Mouse (Mus musculus) spleen, embryonic (tissue): ENCODE results near the gene Hgfac.

ENCODE experiments used
- CTCF ChIA-PET: fragments of 350-600 bp; sonication (Branson Sonifier 250); formaldehyde crosslinking; loops from one replicate; lab custom pipeline; 2022; lab: Charles Lee

Hgfac gene

GRCm38 (mm10) chr5:35037438-35037837 lies 3.9 kb upstream of the Hgfac start:
- CTCF ChIA-PET, result no interaction called here

DNA sequence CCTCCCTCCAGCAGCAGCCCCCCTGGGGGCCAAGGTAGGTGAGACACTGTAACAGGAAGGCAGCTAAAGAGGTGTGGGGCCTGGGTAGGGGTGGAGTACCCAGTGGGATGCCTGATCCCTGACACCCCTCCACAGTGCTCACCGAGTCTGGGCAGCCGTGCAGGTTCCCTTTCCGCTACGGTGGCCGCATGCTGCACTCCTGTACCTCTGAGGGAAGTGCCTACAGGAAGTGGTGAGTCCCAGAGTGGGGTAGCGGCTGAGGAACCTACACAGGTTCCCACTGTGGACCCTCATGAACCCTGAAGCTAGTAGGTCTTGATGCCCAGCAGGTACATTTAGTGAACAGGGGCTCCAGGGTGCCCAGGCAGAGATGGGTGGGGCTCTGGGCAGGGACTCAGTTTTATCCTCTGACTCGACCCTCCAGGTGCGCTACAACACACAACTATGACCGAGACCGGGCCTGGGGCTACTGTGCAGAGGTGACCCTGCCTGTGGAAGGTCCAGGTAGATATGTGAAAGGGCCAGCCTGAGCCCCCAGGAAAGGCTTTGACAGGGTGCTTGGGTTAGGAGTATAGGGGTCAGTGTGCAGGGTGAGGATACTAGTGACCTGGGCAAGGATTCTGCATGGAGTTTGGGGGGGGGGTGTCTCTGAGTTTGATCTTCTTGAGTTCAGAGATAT lies 1.3 kb downstream of the Hgfac start:
- CTCF ChIA-PET, result no interaction called here

- CTCF ChIA-PET, result no interaction called here
Observed at GRCm38 (mm10) chr5:35043110-35043451, 1.8 kb downstream of the Hgfac start.

GRCm38 (mm10) chr5:35050541-35050940 lies 9.2 kb downstream of the Hgfac start:
- CTCF ChIA-PET, result no interaction called here

- CTCF ChIA-PET, result no interaction called here
Observed at GRCm38 (mm10) chr5:35054628-35055027, 13.3 kb downstream of the Hgfac start.

- CTCF ChIA-PET, result no interaction called here
Observed at GRCm38 (mm10) chr5:35055076-35055475, 13.8 kb downstream of the Hgfac start.

DNA sequence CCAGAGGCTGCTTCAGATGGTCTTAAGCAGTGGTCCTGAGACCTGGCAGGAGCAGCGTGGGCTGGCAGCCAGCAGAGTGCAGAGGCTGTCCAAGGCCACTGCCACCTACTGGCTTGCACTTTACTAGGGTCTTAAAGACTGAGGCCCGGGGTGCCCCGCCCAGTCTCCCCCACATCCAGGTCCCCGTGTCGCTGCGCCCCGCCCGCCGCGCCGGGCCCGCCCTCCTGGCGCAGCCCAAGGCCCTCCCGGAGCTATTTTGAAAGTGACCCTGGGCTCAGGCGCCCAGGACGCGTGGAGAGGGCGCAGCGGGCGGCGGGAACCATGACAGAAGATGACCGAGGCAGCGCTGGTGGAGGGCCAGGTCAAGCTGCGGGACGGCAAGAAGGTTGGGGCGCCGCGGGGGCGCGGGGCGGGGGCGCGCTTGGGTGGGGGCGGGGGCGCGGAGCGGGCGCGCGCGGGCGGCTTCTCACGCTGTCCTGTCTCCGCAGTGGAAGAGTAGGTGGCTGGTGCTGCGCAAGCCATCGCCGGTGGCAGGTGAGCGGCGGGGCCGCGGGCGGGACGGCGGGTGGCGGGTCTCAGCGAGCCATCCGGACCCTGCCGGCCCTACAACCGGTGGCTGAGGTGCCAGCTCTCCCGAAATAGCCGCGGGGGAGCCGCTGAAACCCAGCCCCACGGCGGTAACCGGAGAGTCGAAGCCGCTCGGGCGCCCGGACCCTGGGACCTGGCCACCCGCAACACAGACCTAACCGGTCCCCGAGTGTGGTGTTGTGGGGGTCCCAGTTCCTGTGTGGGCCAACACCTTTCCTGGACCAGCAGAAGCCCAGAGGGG lies 15.5 kb downstream of the Hgfac start, which contains the start of gene Dok7:
TSS of gene Dok7 (plus strand) at position 163 of the 829 bp plus-strand sequence.
- CTCF ChIA-PET, result no interaction called here

DNA sequence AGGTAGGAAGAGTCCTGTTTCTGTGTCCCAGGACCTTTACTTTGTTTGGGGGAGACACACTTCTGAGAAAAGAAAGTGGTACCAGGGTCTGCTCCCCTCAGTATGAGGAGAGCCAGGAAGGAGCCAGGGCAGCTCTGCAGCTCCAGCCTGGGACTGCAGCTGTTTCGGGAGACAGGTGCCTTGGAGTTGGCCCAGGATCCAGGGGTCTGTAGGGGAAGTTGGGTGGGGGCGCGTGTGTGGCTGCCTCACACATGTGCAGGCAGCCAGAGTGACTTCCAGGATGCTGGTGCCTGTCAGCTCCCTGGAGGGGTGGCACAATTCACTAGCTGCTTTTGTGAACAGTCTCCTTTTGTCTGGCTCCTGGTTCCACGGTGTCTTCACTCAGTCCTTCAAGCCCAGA lies 16.3 kb downstream of the Hgfac start:
- CTCF ChIA-PET, result no interaction called here

DNA sequence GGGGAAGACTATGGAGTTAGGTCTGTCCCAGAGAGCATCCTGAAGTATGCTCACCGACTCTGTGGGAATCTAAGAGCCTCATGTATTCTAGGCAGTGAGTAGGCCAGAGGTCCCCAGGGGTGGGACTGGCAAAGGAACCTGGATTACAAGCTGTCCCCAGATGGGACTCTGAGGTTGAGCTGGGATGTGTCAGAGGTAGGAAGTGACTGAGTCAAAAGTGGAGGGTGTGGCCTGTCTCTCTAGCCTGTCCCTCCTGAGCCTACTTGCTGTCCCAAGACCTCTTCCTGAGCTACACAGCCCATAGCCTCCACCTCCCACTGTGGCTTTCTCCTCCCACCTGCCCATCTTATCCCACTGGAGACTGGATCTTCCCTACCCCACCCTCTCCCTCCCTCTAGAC lies 16.9 kb downstream of the Hgfac start:
- CTCF ChIA-PET, result no interaction called here

DNA sequence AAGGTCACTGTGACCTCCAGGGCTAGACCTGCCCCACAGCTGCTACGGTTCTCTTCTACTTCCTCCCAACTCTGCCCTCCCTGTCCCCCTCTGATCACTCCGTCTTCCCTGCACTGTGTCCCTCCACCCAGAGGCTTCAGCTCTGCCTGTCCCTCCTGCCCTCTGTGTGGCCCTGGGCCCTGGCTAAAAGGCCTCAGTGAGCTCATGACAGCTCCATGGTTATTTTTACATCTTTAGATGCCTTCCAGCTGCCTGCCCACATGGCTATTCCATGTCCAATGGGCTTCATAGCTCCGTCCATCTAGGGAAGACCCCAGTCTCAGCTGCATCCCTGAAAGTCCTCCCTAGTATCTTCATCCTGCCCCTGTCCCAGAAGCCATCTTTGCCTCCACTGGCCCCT lies 18.8 kb downstream of the Hgfac start:
- CTCF ChIA-PET, result no interaction called here

GRCm38 (mm10) chr5:35069841-35070240 lies 28.5 kb downstream of the Hgfac start:
- CTCF ChIA-PET, result no interaction called here

DNA sequence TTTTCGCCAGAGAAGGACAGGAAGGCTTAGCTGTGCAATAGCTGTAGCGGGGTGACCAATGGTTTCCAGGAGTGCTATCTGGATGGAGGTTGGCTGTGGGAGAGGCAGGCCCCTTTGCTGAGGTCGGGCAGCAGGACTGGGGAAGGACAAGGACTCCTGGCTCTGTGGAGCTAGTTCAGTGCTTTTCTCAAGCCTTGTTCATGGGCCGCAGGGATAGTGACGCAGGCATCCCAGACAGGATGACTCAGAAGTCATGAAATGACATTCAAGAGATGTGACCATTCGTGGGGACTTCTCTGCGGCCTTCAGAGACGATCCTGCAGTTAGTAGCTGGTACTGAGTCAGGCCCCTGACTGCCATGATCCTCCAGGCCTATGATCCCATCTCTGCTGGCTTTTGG lies 29.0 kb downstream of the Hgfac start:
- CTCF ChIA-PET, result no interaction called here

DNA sequence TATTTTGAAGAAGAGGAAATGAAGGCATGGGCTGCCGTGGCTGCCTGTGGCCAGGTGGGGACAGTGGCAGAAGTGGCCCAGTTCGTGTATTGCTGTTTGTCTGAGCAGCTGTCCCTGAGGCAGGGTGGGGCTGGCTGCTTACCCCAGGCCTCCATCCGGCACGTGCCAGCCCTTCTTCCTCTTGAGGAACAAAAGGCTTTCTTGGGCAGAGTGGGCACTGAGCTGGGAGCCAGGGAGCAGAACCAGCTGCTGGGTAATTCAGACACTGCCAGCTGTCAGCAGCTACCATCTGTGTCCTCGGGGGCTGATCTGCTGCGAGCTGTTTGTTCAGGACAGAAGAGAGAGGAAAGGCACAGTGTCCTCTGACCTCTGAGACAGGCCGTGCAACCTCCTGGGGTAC lies 29.6 kb downstream of the Hgfac start:
- CTCF ChIA-PET, result no interaction called here

- CTCF ChIA-PET, result no interaction called here
Observed at GRCm38 (mm10) chr5:35071855-35072254, 30.5 kb downstream of the Hgfac start.

DNA sequence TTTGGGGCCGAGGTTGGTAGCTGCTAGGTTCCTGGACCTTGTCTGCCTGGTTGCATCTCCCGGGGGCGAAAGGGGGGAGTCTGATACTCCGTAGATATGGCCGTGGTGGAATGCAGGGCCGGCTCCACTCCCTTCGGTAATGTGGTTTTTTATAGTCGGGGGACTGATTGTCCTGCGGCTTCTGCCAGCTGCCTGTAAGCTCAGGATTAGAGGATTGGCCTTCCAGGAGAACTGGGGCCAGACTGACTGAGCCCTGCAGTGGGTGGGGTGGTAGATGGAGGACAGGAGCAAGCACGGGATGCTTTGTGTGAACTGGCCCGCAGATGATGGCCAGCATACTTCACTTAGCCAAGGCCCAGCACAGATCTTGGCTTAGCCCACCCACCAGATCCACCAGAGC lies 31.9 kb downstream of the Hgfac start:
- CTCF ChIA-PET, result no interaction called here

DNA sequence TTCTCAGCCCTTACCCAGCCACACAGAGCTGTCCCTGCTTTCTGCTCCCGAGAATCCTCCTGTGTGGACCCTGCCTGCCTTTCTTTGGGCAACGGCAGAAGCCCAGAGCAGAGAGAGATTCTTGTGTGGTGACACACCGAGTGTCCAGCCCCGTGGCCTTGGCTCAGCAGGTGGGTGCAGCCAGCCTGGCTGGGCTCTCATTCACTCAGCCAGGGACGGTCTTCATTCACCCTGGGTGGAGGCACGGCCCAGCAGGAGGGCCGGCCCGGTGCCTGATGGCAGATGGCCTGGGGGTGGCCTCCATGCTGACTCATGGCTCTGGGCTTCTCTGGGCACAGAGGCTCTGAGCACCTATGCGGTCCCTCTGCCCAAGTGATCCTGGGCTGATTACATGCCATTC lies 32.7 kb downstream of the Hgfac start:
- CTCF ChIA-PET, result no interaction called here

DNA sequence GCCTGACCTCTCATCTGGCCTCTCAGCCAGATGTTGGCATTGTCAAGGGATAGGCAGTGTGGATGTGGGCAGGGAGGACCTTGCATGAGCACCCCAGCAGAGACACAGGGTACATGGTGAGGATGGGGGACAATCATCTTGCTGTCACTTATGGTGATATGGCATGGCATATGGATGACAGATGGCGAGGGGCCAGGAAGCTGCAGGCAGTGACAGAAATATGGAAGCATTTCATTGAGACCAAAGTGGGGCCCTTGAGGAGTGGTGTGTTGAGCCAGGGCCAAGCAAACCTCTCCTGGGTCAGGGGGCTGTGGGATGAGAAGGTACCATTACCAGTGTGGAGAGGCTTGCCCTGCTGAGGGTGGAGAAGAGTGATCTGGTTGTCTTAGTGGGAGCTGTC lies 35.1 kb downstream of the Hgfac start:
- CTCF ChIA-PET, result interaction anchor here (0.6 kb wide), 1 partner anchor 11 kb away, joined by 3 read pairs; no protein-coding TSS in a partner anchor

- CTCF ChIA-PET, result no interaction called here
Observed at GRCm38 (mm10) chr5:35079101-35079500, 37.8 kb downstream of the Hgfac start.

GRCm38 (mm10) chr5:35084913-35085312 lies 43.6 kb downstream of the Hgfac start:
- CTCF ChIA-PET, result no interaction called here

GRCm38 (mm10) chr5:35088785-35089613 lies 47.7 kb downstream of the Hgfac start:
- CTCF ChIA-PET, result interaction anchor here (0.7 kb wide), 1 partner anchor 99 kb away, joined by 3 read pairs; no protein-coding TSS in a partner anchor

GRCm38 (mm10) chr5:35089614-35089963 lies 48.3 kb downstream of the Hgfac start:
- CTCF ChIA-PET, result no interaction called here

- CTCF ChIA-PET, result no interaction called here
Observed at GRCm38 (mm10) chr5:35091636-35092035, 50.3 kb downstream of the Hgfac start.
